Mouse (Mus musculus): ENCODE results near the gene A930018P22Rik.

DNA sequence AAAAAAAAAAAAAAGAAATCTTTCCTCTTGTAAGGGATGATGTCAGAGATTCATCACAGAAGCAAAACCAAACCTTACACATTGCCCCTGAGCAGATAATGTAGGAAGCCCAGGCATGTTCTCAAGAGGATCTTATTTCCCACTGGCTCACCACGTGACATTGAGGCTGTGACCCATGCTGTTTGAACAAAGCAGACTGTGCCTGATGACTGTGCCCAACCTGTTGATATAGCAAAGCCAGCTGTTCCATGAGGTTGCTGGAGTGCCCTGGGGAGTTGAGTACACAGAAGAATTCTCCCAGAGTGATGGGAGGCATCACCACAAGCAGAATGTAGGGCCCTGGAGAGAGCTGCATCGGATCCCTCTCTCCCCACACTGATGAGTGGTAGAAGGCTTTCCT is 13.4 kb downstream of the A930018P22Rik start:
- TF ChIP-seq HCFC1 (IDR thresholded peaks at IDR 0.05; ENCODE audit: borderline replicate concordance, insufficient read depth, low read length) (no peak), ZC3H11A (IDR thresholded peaks at IDR 0.05; ENCODE audit: borderline replicate concordance, low read depth, low read length) (no peak), CHD2 (IDR thresholded peaks at IDR 0.05; ENCODE audit: low read depth, low read length) (no peak), ZNF384 (IDR thresholded peaks at IDR 0.05; ENCODE audit: low read depth, low read length) (no peak)
